Mouse (Mus musculus) CH12.LX (cell line): ENCODE results near the gene Map7.

Experiments used
- CTCF ChIP-seq, 2 experiments: IDR thresholded peaks in 1 of 2; conservative IDR thresholded peaks in 1 of 2; 2 replicates each; pipeline ENCODE4 v1.5.1; 2011 to 2012; ENCODE audit warnings: low read depth in 2 of 2, low read length in 2 of 2, improper control_type of control experiment in 1 of 2, inconsistent platforms in 1 of 2, mild to moderate bottlenecking in 1 of 2, moderate library complexity in 1 of 2
- IRF4 ChIP-seq: IDR thresholded peaks from 2 replicates; pipeline ENCODE4 v1.6.1; 2014; ENCODE audit warnings: low read depth, mild to moderate bottlenecking, inconsistent platforms, low read length, improper control_type of control experiment
- MAX ChIP-seq: IDR thresholded peaks from 2 replicates; pipeline ENCODE4 v1.6.1; 2011; ENCODE audit warnings: low read length, improper control_type of control experiment
- POLR2A ChIP-seq: IDR thresholded peaks from 2 replicates; pipeline ENCODE4 v1.6.1; 2011; ENCODE audit warnings: low read depth, mild to moderate bottlenecking, improper control_type of control experiment, low read length
- SIN3A ChIP-seq: IDR thresholded peaks from 2 replicates; pipeline ENCODE4 v1.6.1; 2012; ENCODE audit warnings: low read length, improper control_type of control experiment, inconsistent platforms
- SMC3 ChIP-seq: IDR thresholded peaks from 2 replicates; pipeline ENCODE4 v1.6.1; 2011; ENCODE audit warnings: low read depth, low read length, improper control_type of control experiment
- USF2 ChIP-seq: conservative IDR thresholded peaks from 2 replicates; pipeline ENCODE4 v1.6.1; 2011; ENCODE audit warnings: low read depth, low read length, improper control_type of control experiment
- ZKSCAN1 ChIP-seq: IDR thresholded peaks from 2 replicates; pipeline ENCODE4 v1.6.1; 2012; ENCODE audit warnings: low read depth, inconsistent platforms, low read length, improper control_type of control experiment, borderline replicate concordance
- ZNF384 ChIP-seq: IDR thresholded peaks from 2 replicates; pipeline ENCODE4 v1.6.1; 2012; ENCODE audit warnings: low read depth, low read length, improper control_type of control experiment, inconsistent platforms

DNA sequence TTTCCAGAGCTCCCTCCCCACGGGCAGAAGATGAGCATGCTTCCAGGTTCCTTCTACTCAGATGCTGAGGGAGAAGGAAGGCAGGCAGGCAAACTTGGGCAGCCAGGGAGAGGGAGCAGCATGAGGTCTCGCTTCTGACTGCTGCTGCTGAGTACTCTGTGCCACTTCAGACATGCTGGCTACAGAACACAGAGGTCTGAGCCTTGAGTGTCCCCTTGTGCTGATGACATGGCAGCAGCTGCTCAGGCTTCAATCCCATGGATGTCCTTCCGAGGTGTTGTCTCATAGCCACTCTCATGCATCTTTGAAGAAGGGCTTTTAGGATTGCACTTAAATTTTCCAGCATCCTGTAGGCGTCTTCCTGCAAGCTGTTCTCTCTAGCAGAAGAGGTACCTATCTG is 23.5 kb downstream of the Map7 start:
- no peak for TF ChIP-seq POLR2A
- no peak for TF ChIP-seq ZNF384
- TF ChIP-seq SMC3 = no peak
- TF ChIP-seq MAX = no peak
- no peak for TF ChIP-seq SIN3A
- TF ChIP-seq IRF4 = no peak
- TF ChIP-seq ZKSCAN1 = no peak
- no peak for TF ChIP-seq USF2
- no peak for TF ChIP-seq CTCF (conservative IDR thresholded peaks at IDR 0.05 in 1 of 2, IDR thresholded peaks at IDR 0.05 in 1 of 2; ENCODE audit: low read depth in 2 of 2, low read length in 2 of 2)
